Mouse (Mus musculus): ENCODE data around the gene Dbil5.
A peak's percentile ranks its signal among the peaks of the same experiment; 100 is the strongest.
"Not testable (repeated sequence)": the region's sequence is repeated elsewhere in the genome, so short reads cannot be mapped to it uniquely, and the experiment has no call there.

Dbil5 gene

DNA sequence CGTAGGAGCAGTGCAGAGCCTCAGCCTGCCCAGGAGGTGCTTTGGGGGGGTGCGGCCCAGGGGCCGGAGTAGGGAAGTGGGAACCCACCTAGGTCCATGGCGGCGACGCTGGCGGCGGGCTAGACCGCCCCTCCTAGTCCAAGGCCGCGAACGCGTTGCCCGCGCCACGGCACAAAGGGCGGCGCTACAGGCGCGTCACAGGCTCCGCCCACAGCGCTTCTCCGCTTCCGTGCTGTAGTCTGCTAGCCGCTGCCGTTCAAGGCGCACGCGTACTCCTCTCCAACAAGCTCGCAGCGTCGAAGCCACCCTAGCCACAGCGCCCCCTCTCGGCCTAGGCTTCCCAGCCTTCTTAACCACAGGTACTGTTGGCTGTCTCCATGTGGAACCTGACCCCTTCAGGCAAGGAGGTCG lies at the start of gene Dbil5, which contains the start of gene Gemin4:
Gene Dbil5, plus strand, starts transcription at position 219 of the 411 bp plus-strand sequence.
Gene Gemin4, minus strand, starts transcription at position 275 of the 411 bp plus-strand sequence.
- DNase-seq (ENCODE audit: low spot score): peak; percentile 96

DNA sequence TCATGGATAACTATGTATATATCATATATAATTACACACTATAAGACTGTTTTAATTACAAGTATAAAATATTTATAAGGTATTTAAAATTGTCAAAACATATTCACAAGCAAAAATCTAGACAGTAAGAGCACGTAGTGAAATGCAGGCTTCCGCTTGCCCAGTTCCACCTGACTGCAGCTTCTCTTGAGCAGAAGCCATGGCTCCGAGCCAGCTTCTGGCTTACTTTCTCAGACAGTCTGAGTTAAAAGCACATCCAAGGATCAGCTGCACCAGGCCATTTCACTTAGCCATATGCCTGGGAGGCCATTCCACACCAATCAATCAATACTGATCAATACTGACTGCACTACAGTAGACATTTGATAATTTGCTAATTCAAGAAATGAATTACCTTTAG lies 48.4 kb upstream of the Dbil5 start:
- no peak for DNase-seq (ENCODE audit: low spot score)

DNA sequence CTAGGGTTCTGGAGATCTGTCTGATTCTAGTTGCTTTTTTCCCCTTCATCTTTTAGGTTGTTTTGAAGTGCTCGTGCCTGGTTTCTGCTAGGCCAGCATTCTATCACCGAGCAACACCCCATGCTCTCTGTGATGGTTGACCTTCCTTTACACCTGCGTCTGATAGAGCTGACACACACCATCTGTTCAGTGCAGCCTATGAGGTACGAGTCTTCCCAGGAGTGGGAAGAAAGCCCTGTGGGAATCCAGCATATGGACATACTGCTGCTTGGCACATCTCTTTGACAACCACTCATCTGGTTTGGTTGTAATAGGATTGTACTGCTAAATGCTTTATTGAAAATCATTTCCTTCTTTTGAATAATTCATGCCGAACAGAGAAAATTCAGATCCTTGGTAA lies 47.2 kb upstream of the Dbil5 start:
- no peak for DNase-seq (ENCODE audit: low spot score)

DNA sequence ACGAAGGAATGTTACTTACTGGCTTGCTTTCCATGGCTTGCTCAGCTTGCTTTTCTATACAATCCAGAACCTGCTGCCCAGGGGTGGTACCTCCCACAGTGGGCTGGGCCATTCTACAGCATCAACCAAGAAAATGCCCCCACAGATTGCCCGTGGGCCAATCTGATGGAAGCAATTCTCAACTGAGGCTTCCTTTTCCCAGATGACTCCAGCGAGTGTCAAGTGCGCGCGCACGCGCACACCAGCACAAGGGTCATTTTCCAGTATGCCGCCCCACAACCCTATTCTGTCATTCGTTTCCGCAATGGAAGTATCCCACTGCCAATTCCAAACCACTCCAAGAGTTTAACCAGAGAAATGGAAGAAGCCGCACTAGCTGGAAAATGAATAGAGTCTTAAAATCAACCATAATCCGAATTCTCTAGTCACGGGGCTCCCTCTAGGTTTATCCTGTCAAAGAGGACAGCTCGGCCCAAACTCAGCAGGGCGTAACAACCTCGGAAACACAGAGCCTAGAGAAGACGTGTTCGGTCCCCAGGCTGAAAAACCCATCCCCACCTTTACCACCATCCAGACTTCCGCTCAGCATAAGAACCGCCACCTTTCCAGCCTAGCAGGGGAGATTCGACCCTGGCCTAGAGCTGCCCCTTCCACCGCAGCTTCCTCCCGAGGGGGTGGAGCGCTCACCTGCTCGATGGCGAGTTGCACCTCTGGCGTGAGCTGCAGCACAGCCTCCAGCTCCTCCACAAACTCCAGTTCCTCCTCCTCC lies 38.5 kb upstream of the Dbil5 start:
- no peak for DNase-seq (ENCODE audit: low spot score)

DNA sequence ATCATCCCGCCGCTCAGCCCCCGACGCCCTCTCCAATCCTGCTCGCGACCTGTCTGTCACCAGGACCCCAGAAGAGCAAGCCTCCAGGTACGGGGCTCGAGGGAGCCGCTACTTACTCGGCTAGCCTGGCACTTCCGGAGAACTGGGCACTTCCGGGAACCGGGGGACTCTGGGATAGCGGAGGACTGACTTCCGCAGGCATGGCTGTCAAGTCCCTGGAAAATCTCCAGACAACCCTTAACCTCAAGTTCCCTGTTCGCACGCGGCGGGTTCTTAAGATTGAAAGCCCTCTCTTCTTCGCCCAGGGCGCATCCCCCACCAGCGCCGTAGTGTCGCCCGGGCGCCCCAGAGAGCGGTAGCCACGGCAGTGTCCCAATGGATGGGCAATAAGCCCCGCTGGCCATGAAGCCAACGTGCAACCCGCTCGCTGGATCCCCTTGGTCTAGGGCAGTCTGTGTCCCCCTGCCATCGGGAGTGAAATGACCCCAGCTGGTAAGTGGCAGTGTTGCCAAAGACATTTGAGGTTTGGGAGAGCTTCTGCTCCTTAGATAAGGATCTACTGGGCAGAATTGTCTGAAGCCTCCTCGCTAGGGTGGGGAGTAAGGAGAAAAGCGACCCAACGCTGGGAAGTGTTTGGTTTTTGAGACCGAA lies 37.8 kb upstream of the Dbil5 start, which contains the start of the genes Vps53 and Fam57a:
Gene Vps53, minus strand, starts transcription at position 153 of the 651 bp plus-strand sequence.
Gene Fam57a, plus strand, starts transcription at position 177 of the 651 bp plus-strand sequence.
- DNase-seq (ENCODE audit: low spot score): peak; percentile 85

DNA sequence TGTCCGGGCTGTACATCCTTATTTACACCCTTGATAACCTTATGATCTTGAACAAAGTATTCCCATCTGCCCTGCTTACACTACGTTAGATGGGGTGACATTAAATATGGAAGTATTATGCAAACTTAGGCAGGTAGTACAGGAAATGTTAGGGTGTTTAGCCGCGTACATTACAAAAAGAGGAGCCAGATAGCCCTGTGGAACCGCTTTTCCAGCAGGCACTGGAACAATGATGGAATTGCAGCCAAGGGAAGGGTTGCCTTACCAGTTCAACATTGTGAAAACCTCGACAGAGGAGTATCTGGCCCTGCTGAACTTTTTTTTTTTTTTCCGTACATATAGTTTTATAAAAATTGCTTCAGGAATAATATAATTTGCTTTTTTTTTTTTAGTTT lies 37.3 kb upstream of the Dbil5 start:
- no peak for DNase-seq (ENCODE audit: low spot score)

DNA sequence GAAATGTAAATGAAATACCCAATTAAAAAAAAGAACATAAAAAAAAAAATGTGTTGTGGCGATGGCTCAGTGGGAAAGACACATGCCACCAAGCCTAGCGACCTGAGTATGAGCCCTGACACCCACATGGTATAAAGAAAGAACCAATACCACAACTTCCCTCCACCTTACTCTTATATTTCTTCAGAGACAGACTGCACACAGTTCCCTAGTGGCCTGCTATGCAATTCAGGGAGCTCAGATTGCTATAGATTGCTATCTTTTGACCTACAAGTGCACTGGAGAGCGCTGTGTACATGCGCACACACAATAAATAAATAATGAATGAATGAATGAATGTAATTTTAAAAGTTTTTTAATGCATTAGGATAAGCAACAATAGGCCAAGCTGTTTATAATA lies 33.7 kb upstream of the Dbil5 start:
- DNase-seq (ENCODE audit: low spot score): no peak

DNA sequence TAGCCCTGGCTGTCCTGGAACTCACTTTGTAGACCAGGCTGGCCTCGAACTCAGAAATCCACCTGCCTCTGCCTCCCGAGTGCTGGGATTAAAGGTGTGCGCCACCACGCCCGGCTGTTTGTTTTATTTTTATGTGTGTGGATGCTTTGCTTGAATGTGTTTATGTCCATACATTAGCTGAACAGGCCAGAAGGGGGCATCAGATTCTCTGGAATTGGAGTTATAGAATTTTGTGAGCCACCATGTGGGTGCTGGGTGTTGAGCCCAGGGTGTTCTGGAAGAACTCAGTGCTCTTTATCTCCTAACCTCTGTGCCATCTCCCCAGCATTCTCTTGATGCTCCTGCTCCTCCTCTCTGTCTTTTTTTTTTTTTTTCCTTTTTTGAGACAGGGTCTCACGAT lies 30.5 kb upstream of the Dbil5 start:
- DNase-seq (ENCODE audit: low spot score): no peak

DNA sequence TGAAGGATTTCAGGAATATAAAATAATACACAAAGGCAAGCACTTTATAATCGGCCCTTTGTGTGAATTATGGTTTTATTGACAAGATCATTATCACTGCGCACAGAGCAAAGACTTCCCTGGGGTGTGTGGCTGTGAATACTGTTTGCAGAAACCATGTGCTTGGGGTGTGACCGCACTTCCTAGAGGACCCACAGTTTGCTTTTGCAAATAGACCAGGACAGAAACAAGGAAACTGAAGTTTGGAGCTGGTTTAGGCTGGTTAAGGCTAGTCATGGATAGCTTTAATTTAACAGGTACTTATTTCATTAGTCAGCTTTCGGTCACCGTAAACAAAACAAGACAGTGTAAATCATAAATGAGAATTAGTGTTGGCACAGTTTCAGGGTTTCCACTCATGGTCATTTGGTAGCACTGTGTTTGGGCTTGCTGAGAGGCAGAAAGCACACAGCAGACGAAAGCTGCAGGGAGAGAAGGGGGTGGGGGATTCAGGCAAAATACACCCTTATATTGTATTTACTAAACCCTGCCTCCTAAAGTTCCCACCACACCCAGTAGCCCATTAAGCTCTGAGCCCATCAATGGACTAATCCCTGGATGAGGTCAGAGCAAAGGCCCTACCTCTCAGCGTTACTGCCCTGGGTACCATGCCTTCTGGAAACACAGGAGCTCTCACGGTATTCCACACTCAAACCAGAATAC lies 21.0 kb upstream of the Dbil5 start:
- no peak for DNase-seq (ENCODE audit: low spot score)

DNA sequence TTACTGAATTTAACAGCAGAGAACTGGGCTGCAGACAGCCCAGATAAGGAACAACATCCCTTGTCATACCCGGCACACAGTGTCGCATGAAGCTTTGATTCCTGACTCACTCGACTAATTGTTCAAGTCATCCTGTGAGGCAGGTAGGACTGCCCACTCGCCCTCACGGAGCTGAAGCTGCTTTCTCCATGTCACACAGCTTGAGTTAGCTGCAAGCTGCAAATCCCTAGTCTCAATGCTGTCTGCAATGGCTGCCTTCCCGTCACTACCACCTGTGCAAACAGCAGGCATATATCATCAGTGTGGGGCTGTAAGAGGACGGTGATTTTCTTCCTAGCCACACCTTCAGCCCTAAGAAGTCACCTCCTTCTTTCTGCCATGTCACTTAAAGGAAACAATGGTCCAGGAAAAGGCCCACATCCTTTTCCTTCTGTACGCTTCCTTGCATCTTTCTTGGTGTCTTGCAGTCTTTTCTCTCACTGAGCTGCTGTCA lies 20.4 kb upstream of the Dbil5 start:
- DNase-seq (ENCODE audit: low spot score): no peak

DNA sequence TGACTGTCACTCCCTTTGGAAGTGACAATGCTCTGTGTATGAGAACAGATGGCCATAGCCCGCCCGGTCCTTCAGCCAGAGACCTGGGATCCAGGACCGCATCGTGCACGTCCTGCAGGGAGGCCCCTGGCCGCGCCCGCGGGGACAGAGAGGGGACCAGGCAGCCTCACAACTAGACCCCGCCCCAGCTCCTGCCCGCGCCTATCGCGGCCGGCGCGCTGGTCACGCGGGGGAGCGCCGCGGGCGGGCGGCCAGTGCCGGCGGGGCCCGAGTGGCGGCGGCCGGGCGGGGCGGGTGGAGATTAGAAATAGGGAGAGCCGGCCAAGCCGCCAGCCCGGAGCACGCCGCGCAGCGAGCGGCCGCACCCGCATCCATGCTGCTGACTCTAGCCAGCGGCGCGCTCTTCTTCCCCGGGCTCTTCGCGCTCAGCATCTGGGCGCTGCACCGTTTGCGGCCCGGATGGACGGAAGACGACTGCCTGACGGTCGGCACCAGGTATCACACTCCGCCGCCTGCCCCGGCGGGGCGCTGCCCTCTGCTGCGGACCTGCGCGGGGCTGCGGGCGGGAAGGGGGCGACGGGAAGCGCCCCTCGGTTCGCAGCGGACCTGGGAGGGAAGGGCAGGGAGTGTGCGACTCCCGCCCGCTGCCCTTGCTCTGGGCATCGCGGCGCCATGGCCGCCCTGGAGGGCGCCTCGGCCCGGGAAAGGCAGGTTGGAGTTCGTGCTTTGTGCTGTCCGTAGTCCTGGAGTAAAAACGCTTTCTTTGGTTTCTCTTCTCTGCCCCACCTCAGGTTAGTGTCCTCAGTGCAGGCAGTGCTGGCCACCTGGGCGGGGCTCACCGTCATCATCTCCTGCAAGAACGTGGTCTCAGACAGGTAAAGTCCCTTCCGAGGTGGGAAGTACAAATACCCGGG lies 15.4 kb upstream of the Dbil5 start:
- DNase-seq (ENCODE audit: low spot score): peak; percentile 72

DNA sequence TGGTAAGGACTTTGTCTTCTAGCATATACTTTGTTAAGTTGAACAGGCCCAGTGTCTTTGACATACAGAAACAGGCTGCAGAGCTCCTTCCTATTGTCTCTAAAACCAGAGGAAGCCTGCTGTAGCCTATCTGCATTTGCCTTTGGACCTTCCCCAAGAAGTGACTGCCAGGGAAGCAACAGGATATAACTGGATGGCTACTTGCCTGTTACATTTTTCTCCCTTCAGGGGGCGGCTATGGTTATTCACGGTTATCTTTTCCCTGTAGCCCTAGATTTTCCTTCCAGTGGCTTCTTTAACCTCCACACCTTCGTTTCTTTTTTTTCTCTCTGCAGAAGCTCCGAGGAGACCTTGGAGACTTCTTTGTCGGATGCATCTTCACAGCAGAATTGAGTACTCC lies 10.6 kb upstream of the Dbil5 start:
- no peak for DNase-seq (ENCODE audit: low spot score)

DNA sequence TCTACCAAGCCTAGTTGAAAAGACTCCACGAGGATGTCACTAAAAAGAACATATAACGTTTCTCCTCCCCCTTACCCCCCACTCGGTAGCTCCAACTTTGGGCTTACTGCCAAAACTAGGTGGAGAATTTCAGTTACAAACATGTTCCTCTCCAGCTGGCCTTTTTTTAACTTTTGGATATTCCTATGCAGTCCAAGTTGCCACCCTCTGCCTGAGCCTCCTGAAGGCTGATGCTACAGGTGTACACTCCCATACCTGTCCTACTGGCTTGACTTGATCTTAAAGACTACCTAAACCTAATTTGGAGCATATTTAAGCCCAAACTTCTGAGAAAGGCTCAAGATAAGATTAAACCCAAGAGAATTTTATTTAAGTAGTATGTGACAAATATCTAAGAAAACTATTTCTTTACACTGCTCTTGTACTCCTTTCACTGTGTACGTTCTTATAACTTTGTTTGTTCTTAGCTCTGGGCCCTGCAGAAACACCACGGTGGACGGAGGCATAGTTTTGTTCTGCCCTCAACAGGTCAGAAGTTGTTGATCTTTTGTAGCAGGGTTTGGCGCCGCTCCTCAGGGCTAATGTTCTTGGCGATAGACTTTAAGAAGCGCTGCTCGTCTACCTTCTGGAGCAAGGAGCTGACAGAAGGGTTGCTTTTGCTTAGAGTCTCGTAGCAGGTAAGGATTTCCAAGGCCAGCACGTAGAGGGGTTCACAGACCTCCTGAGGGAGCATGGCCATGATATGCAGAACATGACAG lies 7.0 kb upstream of the Dbil5 start:
- no peak for DNase-seq (ENCODE audit: low spot score)

DNA sequence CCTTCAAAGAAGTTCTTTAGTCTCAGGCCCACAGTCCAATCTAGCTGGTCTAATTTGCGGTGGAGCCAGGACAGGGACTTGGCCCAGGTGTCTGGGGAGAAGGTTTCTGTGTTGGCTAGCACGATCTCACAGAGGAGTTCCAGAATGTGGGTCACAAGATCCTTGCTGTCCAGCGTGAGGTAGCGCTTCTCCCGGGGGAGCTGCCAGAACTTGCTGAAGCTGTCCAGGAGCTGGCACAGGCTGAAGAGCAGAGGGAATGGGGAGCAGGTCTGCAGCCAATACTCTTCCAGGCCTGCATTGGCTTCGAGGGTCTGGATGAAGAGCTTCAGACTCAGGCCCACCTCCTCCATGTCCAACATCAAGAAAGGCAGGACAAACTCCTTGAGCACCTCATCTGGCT lies 5.8 kb upstream of the Dbil5 start:
- not testable (repeated sequence) for DNase-seq (ENCODE audit: low spot score)

DNA sequence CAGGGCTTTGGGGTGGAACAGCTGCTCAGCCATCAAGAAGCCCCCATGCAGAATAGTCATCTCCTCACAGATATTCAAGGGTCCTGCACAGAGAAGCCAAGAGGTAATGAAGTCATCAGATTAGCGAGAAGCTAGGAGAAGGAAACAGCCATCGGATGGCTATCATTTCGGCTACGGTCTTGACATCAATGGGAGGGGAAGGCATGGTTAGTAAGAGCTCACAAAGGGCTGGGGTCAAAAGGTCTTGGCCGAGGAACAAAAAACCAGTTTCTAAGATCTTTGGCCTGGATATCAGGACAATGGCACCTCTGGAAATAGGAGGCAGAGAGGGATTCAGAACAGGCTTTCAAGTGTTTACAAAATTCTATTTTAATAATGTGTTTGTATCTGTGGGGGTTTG lies 3.6 kb upstream of the Dbil5 start:
- no peak for DNase-seq (ENCODE audit: low spot score)

DNA sequence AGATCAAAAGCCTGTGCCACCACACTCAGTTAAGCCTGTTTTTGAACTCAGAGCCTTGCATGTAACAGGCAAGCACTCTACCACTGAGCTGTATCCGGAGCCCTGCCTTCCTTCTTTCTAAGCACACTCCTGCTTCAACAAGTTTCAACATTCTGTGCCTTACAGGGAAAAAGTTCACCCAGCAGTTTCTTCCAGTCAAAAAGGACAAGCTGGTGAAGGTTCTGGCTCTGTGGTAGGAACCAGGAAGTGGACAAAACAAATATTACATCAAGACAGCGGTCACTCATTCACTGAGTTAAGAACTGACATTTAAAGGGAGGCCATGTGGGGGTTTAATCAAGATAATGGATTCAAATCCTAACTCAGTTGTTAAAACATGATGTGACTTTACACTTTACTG lies 2.4 kb upstream of the Dbil5 start:
- DNase-seq (ENCODE audit: low spot score): no peak

DNA sequence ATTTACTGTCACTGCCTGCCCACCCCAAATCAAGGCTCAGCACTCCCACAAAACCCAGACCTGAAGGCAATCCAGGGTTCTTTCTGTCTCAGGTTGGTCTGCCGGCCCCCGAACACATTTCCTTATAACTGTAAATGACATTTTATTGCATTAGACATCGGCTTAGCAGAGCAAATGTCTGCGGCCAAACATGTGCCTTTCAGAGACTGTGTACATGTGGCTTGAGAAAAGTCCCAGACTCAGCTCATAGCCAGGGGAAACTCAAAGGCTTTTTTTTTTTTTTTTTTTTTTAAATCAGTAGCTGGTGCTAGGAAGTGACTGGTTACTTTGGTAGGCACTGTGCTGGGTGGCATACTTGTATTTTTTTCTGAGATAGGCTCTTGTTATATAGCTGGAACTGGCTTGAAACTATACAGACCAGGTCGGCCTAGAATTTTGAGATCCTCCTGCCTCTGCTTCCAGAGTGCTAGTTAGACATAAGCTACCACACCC lies 1.3 kb upstream of the Dbil5 start:
- DNase-seq (ENCODE audit: low spot score): no peak

DNA sequence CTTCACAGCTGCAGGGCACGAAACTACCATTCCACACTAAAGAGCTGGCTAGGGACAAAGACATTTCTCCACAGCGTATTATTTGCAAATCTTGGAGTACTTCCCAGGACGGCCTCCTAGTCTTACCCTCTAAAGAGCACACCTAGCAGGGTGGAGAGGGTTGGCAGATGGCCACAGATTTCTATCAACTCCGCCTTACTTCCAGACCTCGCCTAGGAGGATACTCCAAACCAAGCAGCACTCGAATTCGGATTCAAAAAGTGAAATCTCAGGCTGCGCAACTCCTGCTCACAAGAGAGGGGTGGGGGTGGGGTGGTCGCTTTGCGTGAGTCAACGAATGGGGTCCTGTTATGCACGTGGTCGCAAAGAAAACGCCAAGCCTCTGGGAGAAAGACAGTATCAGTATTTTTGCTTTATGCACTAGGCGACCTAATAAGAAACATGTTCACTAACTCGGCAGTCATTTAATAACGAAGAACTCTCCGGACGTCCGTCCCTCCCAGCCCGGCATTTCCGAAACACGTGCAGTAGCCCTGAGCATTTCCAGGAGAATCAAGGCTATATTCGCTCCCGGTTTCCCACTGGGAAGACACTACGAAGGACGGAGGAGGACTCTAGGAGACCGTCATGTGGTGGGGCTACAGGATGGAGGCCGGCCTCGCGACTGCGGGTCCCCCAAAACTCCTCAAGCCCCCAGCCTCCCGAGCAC lies 573 bp upstream of the Dbil5 start:
- DNase-seq (ENCODE audit: low spot score): peak; percentile 32

DNA sequence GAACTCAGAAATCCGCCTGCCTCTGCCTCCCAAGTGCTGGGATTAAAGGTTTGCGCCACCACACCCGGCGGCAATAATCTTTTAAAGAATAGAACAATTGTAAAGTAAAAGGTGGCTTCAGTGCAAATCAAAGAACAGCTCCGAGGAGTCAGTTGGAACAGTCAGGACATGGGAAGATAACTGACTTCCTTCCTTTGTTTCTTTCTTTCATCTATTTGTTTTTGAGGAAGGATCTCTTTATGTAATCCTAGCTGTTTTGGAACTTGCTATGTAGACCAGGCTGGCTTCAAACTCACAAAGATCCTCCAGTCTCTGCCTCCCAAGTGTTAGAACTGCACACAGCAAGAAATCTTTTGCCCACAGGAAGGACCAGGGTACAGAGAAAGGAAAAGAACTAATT lies 7.2 kb downstream of the Dbil5 start:
- no peak for DNase-seq (ENCODE audit: low spot score)

DNA sequence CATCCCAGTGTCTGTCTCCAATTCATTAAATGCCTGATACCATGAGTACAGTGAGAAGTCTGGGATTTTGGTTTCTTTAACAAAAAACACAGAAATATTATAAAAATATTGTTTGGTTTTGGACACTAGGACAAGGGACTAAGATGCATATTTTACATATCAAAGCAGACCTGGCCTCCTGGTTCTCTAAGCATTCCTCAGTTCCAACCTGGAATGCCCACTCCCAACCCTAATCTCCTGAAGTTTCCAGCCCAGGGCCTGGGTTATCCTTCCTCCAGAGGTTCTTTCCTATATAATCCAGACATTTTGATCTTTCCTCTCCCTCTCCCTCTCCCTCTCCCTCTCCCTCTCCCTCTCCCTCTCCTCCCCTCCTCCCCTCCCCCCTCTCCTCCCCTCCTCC lies 7.6 kb downstream of the Dbil5 start:
- DNase-seq (ENCODE audit: low spot score): no peak

All from ovary, postnatal 14 days (tissue).